Mouse (Mus musculus): ENCODE measurements at regions not wholly inside any gene's neighbourhood (a gene's known extent, or its start where the extent isn't known, plus 50 kb on each side); places are given as distances from the start of the nearest gene placed in this dataset.

DNA sequence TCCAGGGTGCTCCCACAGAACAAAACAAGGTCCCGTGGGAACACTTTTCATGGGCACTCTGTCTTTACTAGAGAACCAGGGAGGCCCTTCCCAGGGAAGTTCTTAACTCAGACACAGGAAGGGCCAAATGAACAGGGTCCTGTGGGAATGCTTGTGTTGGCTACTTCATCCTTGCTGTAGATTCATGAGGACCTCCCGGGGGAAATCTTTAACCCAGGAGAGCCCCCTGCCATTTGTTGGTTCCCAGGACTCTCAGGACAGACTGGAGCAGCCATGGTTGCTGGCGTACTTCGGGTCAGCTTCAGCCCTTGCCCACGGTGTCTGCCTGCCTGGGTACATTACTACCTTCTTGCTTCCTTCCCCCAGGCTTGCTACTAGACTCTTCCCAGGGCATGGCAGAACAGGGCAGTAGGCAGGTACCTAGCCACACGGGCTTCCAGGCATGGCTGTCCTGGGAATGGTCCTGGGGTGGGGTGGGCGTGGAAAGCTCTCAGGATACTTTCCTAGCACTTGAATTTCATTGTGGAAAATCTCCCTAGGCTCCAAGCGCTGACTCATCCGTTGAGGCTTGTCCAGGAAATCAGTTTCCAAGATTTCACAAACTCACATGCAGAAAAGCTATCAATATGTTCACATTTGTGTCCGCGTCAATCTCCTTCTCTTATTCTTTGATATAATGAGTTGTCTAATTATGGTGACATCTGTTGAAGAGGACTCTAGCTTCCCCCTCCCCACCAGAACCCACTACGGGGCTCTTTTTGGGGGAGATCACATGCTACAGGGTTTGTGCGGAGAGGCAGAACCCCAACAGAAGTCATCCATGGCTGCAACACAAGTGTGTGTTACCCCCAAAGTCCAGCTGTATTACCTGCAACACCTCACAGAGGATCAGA lies 148.6 kb downstream of the Sec61b start:
- intact Hi-C loops (cut with DNase I) = no loop called here

DNA sequence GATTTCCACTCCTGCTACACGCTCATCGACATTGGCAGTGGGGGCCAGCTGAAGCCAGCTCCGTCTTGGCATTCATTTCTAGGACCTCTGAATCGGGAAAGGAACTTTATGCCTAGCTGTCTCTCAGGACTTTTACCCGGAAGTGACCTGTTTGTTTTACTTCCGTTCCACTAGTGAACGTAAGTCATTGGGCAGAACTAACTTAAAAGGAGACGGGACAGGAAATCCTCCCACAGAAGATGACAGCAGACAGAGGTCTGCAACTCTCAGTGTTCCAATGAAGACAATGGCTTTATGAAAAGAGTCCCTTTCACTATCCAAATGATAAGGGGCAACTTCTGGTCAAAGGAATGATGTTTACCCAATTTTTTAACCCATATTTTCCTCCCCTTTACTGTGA lies 155.5 kb downstream of the Sec61b start:
- intact Hi-C loops (cut with DNase I) = no loop called here

GRCm38 (mm10) chr4:47630427-47630826 lies 156.0 kb downstream of the Sec61b start:
- intact Hi-C loops (cut with DNase I) = no loop called here

DNA sequence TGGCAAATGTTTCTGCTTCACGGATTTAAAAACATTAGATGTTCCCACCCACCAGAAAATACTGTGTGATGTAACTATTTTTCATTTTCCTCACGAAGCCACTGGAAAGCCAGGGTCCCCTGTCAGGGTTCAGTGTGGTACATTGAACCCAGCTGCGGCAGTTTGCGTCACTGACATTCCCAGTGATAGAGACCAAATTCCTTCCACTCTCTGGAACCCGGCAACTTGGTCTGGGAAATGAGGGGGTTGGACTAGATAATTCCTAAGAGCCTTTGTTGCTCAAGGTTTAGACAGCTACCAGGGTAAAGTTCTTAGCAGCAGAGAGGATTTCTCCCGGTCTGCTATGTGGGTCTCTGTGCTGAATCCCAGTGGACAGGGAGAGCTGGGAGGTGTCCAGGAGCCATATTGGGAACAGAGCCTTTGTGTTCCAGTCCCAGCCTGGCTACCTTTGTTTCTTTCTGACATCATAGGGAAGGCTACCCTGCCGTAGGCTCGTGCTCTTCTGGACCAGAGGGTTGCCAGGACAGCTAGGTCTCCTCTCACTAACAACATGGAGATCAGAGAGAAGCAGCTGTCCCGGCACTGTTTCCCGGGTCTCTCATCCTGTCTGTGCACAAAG lies 164.5 kb downstream of the Sec61b start:
- intact Hi-C loops (cut with DNase I) = no loop called here

DNA sequence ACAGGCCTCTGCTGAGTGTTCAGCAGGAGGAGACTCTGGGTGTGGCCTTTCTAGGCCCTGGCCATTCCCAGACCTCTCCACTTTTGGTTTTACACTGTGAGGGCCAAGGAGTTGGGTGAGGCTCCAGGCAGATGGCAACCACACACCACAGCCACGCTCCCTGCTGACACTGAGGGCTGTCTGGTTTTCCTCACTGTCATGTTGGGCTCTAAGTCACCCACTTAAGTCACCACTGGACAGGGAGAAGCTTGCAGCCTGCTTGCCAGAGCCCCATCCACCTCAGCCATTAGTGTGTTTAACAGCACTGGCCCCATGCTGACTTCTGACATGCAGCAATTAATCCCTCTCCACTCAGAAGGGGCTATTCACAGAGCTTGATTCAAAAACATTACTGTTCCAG lies 170.6 kb downstream of the Sec61b start:
- intact Hi-C loops (cut with DNase I) = no loop called here

DNA sequence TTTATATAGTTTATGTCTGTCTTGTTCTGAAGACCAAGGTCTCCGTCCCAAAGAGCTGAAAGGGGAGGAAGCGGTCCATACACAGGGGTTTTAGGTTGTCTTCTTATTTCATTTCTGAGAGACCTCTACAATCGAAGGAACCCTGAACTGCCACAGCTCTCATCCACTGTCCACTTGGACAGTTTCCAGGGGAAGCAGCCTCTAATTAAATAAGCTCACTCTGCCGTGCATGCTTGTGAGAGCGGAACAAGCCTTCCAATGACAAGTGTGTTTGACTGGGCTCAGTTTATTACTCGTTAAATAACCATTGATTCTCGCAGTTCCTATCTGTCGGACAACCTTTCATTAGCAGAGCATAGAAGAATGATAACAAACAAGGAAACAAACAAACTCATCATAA lies 174.2 kb downstream of the Sec61b start:
- intact Hi-C loops (cut with DNase I) = no loop called here

DNA sequence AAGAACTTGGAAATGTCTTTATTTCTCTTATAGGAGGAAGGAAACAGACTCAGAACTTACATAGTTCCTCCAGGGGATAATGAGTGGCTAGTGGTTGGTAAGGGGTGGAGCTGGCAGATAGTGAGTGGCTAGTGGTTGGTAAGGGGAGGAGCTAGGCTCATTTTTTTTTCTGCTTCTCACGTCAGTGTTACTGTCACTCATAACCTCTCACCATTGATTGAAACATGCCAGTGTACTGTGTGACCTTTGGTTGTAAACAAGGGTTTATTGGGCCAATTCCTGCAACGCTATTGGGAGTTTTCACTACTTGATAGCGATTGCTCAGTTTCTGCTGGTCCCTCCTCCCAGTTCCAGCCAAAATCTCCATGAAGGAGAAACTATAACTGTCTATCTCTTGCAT lies 175.5 kb downstream of the Sec61b start:
- intact Hi-C loops (cut with DNase I) = no loop called here

DNA sequence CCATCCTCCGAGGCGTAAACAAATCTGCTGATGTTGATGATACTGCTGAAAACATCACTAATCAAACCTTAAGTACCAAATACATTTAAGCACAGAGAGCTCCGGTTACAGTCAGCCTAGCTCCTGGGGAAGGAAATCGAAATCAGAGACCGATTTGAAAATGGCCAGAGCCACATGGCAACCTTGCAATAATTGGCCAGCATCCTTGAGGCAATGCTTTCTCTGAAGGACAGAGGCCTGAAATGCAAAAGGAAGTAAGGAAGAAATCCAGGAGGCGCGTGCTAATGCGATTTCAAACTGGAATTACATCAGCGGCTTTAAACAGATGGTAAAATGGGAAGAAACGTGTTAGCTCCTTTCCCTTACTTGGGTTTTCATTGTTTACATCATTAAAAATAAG lies 177.1 kb downstream of the Sec61b start:
- intact Hi-C loops (cut with DNase I) = no loop called here

DNA sequence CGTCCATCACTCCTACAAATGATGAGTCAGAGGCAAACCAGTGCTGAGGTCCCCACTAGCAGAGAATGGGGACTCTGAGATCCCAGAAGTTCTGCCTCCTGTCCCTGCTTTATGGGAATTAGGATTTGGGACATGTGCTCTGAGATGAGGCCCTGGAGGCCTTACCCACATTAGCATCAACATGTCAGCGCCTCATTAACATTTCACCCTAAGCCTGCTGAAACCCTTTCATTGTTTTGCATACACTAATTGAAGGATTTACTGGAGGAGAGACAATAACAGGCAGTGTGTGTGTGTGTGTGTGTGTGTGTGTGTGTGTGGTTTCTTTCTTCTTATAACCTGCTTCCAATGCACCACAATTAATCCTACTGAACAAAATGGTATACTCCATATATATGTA lies 178.7 kb downstream of the Sec61b start:
- intact Hi-C loops (cut with DNase I) = no loop called here

DNA sequence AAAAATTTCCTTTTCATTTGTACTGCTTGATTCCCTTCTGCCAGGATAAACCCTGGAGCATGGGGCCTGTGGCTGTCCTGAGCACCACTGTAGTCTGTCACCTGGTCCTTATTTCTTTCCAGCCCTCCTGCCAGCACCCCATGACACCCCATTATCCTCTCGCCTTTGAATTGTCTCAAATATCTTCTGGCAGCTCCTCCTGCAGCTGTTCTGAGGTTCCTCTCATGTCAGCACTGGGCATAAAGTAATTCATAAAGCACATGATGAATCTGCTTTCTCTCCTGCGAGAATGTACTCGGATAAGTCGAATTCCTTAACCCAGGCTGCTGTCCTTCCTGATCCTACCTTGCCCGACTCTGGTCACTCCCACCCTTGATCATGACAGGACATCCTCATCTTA lies 195.1 kb downstream of the Sec61b start:
- intact Hi-C loops (cut with DNase I) = no loop called here

DNA sequence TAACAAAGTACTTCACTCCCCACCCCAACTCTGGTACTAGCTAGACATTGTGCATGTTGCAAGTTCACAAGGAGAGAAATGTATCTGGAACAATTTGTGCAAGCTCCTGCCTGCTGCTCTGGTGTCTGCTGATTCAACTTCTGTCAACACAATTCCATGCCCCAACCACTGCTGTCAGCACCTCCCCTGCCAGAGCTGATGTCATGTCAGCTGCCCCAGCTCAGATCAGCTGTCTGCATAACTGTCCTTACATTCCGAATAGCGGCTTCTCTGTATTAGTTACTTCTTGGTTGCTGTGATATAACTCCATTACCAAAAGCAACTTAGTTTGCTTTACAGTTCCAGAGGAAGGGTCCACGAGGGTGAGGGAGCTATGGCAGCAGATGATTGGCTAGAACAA lies 196.0 kb downstream of the Sec61b start:
- intact Hi-C loops (cut with DNase I) = no loop called here

- intact Hi-C loops (cut with DNase I) = no loop called here
Observed at GRCm38 (mm10) chr4:47671362-47671761, 196.9 kb downstream of the Sec61b start.

DNA sequence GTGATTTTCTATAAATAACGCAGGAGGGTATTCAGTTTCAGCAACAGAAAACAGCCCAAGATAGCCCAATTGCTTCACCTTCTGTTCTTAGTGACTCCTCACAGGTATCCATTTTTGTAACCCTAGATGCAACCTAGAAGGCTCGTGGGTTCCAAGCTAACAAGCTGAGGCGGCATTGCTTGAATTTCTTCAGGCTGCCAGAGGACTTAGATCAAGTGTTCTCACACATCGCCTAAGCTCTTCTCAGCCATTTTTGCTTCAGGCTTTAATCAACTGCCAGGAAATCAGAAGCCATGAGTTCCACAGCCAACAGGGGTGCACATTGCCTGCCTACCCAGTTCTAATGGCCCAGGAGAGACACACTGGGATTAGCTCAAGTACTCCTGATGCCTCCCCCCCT lies 206.7 kb downstream of the Sec61b start:
- intact Hi-C loops (cut with DNase I) = no loop called here

GRCm38 (mm10) chr4:47691207-47691606 lies 216.7 kb downstream of the Sec61b start:
- intact Hi-C loops (cut with DNase I) = no loop called here

- intact Hi-C loops (cut with DNase I) = no loop called here
Observed at GRCm38 (mm10) chr4:47692654-47693053, 218.2 kb downstream of the Sec61b start.

GRCm38 (mm10) chr4:47693221-47693620 lies 218.8 kb downstream of the Sec61b start:
- intact Hi-C loops (cut with DNase I) = no loop called here

- intact Hi-C loops (cut with DNase I) = no loop called here
Observed at GRCm38 (mm10) chr4:47697071-47697470, 222.6 kb downstream of the Sec61b start.

DNA sequence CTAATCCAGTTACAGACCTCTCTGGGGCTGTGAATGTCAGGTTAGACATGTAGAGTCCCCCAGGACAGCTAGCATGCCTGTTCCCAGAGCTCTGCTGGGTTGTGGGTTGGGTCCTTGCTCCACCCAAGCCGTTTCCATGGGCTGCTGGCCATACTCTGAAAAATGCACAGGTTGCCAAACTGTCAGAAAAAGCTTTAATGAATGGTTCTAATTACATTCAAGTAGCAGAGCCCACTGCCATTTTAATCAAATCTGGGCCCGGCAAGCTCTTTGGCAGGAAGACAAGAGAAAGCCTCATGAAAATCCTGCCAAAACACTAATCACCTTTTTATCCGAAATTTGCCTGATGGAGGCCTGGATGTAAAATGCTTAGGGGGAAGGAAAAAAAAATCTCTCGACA lies 224.1 kb downstream of the Sec61b start:
- intact Hi-C loops (cut with DNase I) = no loop called here

GRCm38 (mm10) chr4:47698926-47699325 lies 224.5 kb downstream of the Sec61b start:
- intact Hi-C loops (cut with DNase I) = no loop called here

- intact Hi-C loops (cut with DNase I) = no loop called here
Observed at GRCm38 (mm10) chr4:47703501-47703900, 229.0 kb downstream of the Sec61b start.

DNA sequence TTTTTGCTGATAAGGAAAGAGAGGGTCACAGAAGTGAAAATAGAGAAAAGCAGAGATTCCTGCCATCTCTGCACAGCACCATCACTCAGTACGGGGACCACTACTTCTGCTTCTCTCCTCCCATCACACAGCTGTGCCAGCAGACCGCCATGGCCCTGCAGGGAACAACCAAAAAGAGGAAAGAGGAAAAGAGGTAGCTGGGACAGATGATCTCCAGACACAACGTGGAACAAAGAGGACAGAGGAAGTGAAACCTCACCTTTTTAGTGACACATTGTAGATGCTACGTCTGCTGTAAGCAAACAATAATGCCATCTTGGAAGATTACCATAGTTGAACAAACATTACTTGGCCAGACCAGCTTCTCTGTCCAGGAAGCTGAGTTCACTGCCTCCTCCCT lies 230.1 kb downstream of the Sec61b start:
- intact Hi-C loops (cut with DNase I) = no loop called here

DNA sequence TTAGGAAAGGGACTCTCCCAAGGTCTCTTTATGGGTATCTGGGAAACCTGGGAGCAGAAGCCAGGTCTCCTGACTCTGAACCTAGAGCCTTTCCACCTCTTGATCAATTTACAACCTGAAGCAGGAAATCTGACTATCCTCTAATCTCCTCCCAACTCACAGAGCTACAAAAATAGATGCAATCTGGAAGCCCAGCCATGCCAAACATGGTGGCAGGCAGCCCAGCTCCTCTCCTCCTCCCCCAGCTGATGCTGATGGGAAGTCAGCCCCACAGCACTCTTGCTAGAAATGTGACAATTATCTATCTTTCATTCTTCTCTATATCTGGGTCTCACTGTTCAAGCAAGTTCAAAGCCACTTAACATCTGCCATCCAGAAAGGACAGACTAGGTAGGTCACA lies 233.5 kb downstream of the Sec61b start:
- intact Hi-C loops (cut with DNase I) = no loop called here

GRCm38 (mm10) chr4:47713387-47713786 lies 238.9 kb downstream of the Sec61b start:
- intact Hi-C loops (cut with DNase I) = no loop called here

All from adrenal gland (tissue).